Mouse (Mus musculus): ENCODE results near the gene E030025P04Rik. TPM values are rescaled to one million over a fixed set of nuclear protein-coding genes. Genes with fewer than 3 reads are reported as not detected.
A peak's percentile ranks its signal among the peaks of the same experiment; 100 is the strongest.

E030025P04Rik gene
- 0.20 TPM in 1 of 2 replicates, not detected in the other for polyA plus RNA-seq (2015; fragmentation: Nextera tagmentation; extraction: Ambion mirVana)

GRCm38 (mm10) chr11:109144236-109144635, at the start of gene E030025P04Rik:
Gene E030025P04Rik (minus strand): TSS chr11:109144369.
- 78% methylated on average over 4 of the region's 4 CpGs for WGBS
- ATAC-seq: no peak
- Histone ChIP-seq H3K9ac (ENCODE audit: low read depth, low read length) (no peak within 1 kb of the TSS), H3K4me2 (ENCODE audit: low read length) (no peak within 1 kb of the TSS), H3K9me3 (replicated peaks; ENCODE audit: control insufficient read depth, low read length, poor library complexity, severe bottlenecking) (no peaks in the 10 kb centered on the region), H3K36me3 (ENCODE audit: control insufficient read depth, insufficient read depth, low read length) (no peaks in the 10 kb centered on the region), H3K4me3 (ENCODE audit: low read depth, low read length) (no peak within 1 kb of the TSS), H3K27ac (ENCODE audit: low read length) (no peak within 1 kb of the TSS), H3K27me3 (ENCODE audit: control insufficient read depth, insufficient read depth, low read depth, low read length) (no peaks in the 10 kb centered on the region), H3K4me1 (ENCODE audit: control insufficient read depth, insufficient read depth, low read length) (no peaks in the 10 kb centered on the region)

GRCm38 (mm10) chr11:109192673-109193557, 48.7 kb upstream of the E030025P04Rik start:
- WGBS: 39% methylated on average over 15 of the region's 15 CpGs
- no peaks in the 10 kb centered on the region for H3K4me1 ChIP-seq (ENCODE audit: control insufficient read depth, insufficient read depth, low read length)
- no peak overlapping the region for H3K9ac ChIP-seq (ENCODE audit: low read depth, low read length)
- peak; percentile 48; the same call in 1 of the 2 replicates for ATAC-seq
- no peak overlapping the region for H3K4me2 ChIP-seq (ENCODE audit: low read length)
- H3K36me3 ChIP-seq (ENCODE audit: control insufficient read depth, insufficient read depth, low read length): no peaks in the 10 kb centered on the region
- no peak overlapping the region for H3K27ac ChIP-seq (ENCODE audit: low read length)
- no peaks in the 10 kb centered on the region for H3K27me3 ChIP-seq (ENCODE audit: control insufficient read depth, insufficient read depth, low read depth, low read length)
- no peaks in the 10 kb centered on the region for H3K9me3 ChIP-seq (replicated peaks; ENCODE audit: control insufficient read depth, low read length, poor library complexity, severe bottlenecking)
- H3K4me3 ChIP-seq (ENCODE audit: low read depth, low read length): no peak overlapping the region

GRCm38 (mm10) chr11:109188235-109188634, 44.1 kb upstream of the E030025P04Rik start:
- WGBS: 97% methylated on average over 5 of the region's 5 CpGs
- Histone ChIP-seq H3K4me1 (ENCODE audit: control insufficient read depth, insufficient read depth, low read length) (no peaks in the 10 kb centered on the region), H3K27me3 (ENCODE audit: control insufficient read depth, insufficient read depth, low read depth, low read length) (no peaks in the 10 kb centered on the region), H3K4me2 (ENCODE audit: low read length) (no peak overlapping the region), H3K27ac (ENCODE audit: low read length) (no peak overlapping the region), H3K36me3 (ENCODE audit: control insufficient read depth, insufficient read depth, low read length) (no peaks in the 10 kb centered on the region), H3K9me3 (replicated peaks; ENCODE audit: control insufficient read depth, low read length, poor library complexity, severe bottlenecking) (no peaks in the 10 kb centered on the region), H3K9ac (ENCODE audit: low read depth, low read length) (no peak overlapping the region), H3K4me3 (ENCODE audit: low read depth, low read length) (no peak overlapping the region)
- no peak for ATAC-seq

- no peak for ATAC-seq
- H3K9ac ChIP-seq (ENCODE audit: low read depth, low read length): no peak overlapping the region
- H3K27me3 ChIP-seq (ENCODE audit: control insufficient read depth, insufficient read depth, low read depth, low read length): no peaks in the 10 kb centered on the region
- H3K9me3 ChIP-seq (replicated peaks; ENCODE audit: control insufficient read depth, low read length, poor library complexity, severe bottlenecking): no peaks in the 10 kb centered on the region
- WGBS: 87% methylated on average over 6 of the region's 6 CpGs
- no peaks in the 10 kb centered on the region for H3K36me3 ChIP-seq (ENCODE audit: control insufficient read depth, insufficient read depth, low read length)
- H3K4me1 ChIP-seq (ENCODE audit: control insufficient read depth, insufficient read depth, low read length): no peaks in the 10 kb centered on the region
- no peak overlapping the region for H3K4me2 ChIP-seq (ENCODE audit: low read length)
- H3K4me3 ChIP-seq (ENCODE audit: low read depth, low read length): no peak overlapping the region
- no peak overlapping the region for H3K27ac ChIP-seq (ENCODE audit: low read length)
These were observed 43.5 kb upstream of the E030025P04Rik start for GRCm38 (mm10) chr11:109187631-109188184.

GRCm38 (mm10) chr11:109181118-109181517, 36.9 kb upstream of the E030025P04Rik start:
- Histone ChIP-seq H3K27ac (ENCODE audit: low read length) (no peak overlapping the region), H3K9ac (ENCODE audit: low read depth, low read length) (no peak overlapping the region), H3K27me3 (ENCODE audit: control insufficient read depth, insufficient read depth, low read depth, low read length) (no peaks in the 10 kb centered on the region), H3K4me1 (ENCODE audit: control insufficient read depth, insufficient read depth, low read length) (peaks cover 4% of the 10 kb centered on the region; the same call in 1 of the 2 replicates), H3K4me3 (ENCODE audit: low read depth, low read length) (no peak overlapping the region), H3K9me3 (replicated peaks; ENCODE audit: control insufficient read depth, low read length, poor library complexity, severe bottlenecking) (no peaks in the 10 kb centered on the region), H3K4me2 (ENCODE audit: low read length) (no peak overlapping the region), H3K36me3 (ENCODE audit: control insufficient read depth, insufficient read depth, low read length) (no peaks in the 10 kb centered on the region)
- 66% methylated on average over 7 of the region's 7 CpGs for WGBS
- no peak for ATAC-seq

- no peaks in the 10 kb centered on the region for H3K36me3 ChIP-seq (ENCODE audit: control insufficient read depth, insufficient read depth, low read length)
- H3K4me2 ChIP-seq (ENCODE audit: low read length): no peak overlapping the region
- no peak overlapping the region for H3K4me3 ChIP-seq (ENCODE audit: low read depth, low read length)
- no peak for ATAC-seq
- 95% methylated on average over 11 of the region's 11 CpGs for WGBS
- H3K9me3 ChIP-seq (replicated peaks; ENCODE audit: control insufficient read depth, low read length, poor library complexity, severe bottlenecking): no peaks in the 10 kb centered on the region
- H3K27ac ChIP-seq (ENCODE audit: low read length): no peak overlapping the region
- no peaks in the 10 kb centered on the region for H3K27me3 ChIP-seq (ENCODE audit: control insufficient read depth, insufficient read depth, low read depth, low read length)
- H3K9ac ChIP-seq (ENCODE audit: low read depth, low read length): no peak overlapping the region
- peaks cover 4% of the 10 kb centered on the region; the same call in 1 of the 2 replicates for H3K4me1 ChIP-seq (ENCODE audit: control insufficient read depth, insufficient read depth, low read length)
These were observed 36.1 kb upstream of the E030025P04Rik start for GRCm38 (mm10) chr11:109180290-109180689.

- no peak; the same call in 1 of the 2 replicates for ATAC-seq
- H3K4me1 ChIP-seq (ENCODE audit: control insufficient read depth, insufficient read depth, low read length): peaks cover 4% of the 10 kb centered on the region; the same call in 1 of the 2 replicates
- H3K36me3 ChIP-seq (ENCODE audit: control insufficient read depth, insufficient read depth, low read length): no peaks in the 10 kb centered on the region
These were observed 34.8 kb upstream of the E030025P04Rik start for GRCm38 (mm10) chr11:109178788-109179518.

GRCm38 (mm10) chr11:109175376-109175969, 31.3 kb upstream of the E030025P04Rik start:
- H3K36me3 ChIP-seq (ENCODE audit: control insufficient read depth, insufficient read depth, low read length): no peaks in the 10 kb centered on the region
- no peak overlapping the region for H3K27ac ChIP-seq (ENCODE audit: low read length)
- H3K9ac ChIP-seq (ENCODE audit: low read depth, low read length): no peak overlapping the region
- 93% methylated on average over 8 of the region's 8 CpGs for WGBS
- H3K27me3 ChIP-seq (ENCODE audit: control insufficient read depth, insufficient read depth, low read depth, low read length): no peaks in the 10 kb centered on the region
- no peaks in the 10 kb centered on the region for H3K9me3 ChIP-seq (replicated peaks; ENCODE audit: control insufficient read depth, low read length, poor library complexity, severe bottlenecking)
- peaks cover 2% of the 10 kb centered on the region; the same call in 1 of the 2 replicates for H3K4me1 ChIP-seq (ENCODE audit: control insufficient read depth, insufficient read depth, low read length)
- no peak overlapping the region for H3K4me2 ChIP-seq (ENCODE audit: low read length)
- H3K4me3 ChIP-seq (ENCODE audit: low read depth, low read length): no peak overlapping the region
- ATAC-seq: no peak

More at GRCm38 (mm10) chr11:109178788-109179518, 34.8 kb upstream of the E030025P04Rik start:
- Histone ChIP-seq H3K4me3 (ENCODE audit: low read depth, low read length) (no peak overlapping the region), H3K27ac (ENCODE audit: low read length) (no peak overlapping the region), H3K9me3 (replicated peaks; ENCODE audit: control insufficient read depth, low read length, poor library complexity, severe bottlenecking) (no peaks in the 10 kb centered on the region), H3K9ac (ENCODE audit: low read depth, low read length) (no peak overlapping the region), H3K4me2 (ENCODE audit: low read length) (no peak overlapping the region), H3K27me3 (ENCODE audit: control insufficient read depth, insufficient read depth, low read depth, low read length) (no peaks in the 10 kb centered on the region)
- 46% methylated on average over 8 of the region's 8 CpGs for WGBS
